Mouse (Mus musculus) cortical plate, adult 2 months (tissue): ENCODE data around the gene Cox8c.

Source experiments
- CTCF ChIP-seq: fragments of 200-500 bp; IDR thresholded peaks from 2 replicates; pipeline ENCODE4 v1.5.1; 2011; ENCODE audit warnings: mild to moderate bottlenecking, control low read depth, low read length; ENCODE audit not compliant: insufficient read depth; ENCODE audit errors: extremely low read depth
- POLR2A ChIP-seq: fragments of 200-500 bp; IDR thresholded peaks from 2 replicates; pipeline ENCODE4 v1.6.1; 2011; ENCODE audit warnings: mild to moderate bottlenecking, low read length, control low read depth; ENCODE audit not compliant: insufficient read depth; ENCODE audit errors: extremely low read depth

DNA sequence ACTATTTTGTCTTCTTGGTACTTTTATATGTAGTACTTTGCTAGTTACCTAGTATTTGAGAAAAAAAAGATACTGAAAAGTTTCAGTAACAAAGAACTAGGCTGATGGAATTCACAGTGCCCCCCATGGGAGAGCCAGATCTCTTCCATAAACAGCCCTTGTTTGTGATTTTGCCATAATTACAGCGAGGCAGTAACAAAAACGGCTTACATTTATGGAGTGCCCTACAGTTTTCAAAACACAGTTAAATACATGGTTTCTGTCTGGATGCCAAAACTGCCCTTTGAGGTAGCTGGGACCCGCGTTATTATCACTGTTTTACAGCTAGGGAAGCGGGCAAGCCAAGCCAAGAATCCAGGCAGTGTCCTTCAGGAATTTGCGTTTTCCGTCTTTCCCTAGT is 20.2 kb upstream of the Cox8c start:
- no peak for TF ChIP-seq CTCF
- no peak for TF ChIP-seq POLR2A
